Mouse (Mus musculus): ENCODE results near the gene Atoh1. TPM values are rescaled to one million over a fixed set of nuclear protein-coding genes. Genes with fewer than 3 reads are reported as not detected.

The Atoh1 gene
- 0.07 TPM in 1 of 2 replicates, not detected in the other for polyA plus RNA-seq (2015; fragmentation: Nextera tagmentation; extraction: Ambion mirVana)

DNA sequence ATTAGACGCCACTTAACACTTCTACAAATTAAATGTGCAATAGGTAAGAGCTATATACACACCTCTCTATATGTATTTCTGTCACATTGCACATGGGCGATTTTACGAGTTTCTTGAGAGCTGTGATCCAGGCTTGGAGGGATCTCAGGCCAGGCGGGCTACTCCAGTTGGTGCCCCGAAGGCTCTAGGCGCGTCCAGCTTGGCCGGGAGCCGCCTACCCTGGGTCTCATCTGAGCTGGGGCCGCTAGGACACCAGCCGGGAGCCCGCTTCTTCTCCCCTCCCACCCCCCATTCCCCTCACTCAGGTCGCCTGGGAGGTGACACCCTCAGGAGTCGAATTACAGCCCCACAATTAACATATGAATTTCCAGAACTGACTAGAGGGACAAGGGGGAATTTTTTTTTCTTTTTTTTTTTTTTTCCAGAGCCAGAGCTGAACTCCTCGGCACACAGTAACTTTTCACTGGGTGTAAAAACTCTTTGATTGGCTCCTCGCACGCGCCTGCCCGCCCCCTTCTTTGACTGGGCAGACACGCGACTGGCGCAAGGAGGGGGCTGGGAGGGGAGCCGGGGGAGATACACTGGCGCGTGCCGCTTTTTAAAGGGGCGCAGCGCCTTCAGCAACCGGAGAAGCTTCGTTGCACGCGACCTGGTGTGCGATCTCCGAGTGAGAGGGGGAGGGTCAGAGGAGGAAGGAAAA is at the start of gene Atoh1:
Gene Atoh1 (plus strand): TSS at position 627 of the 700 bp plus-strand sequence.
- ATAC-seq (replicated peaks; ENCODE audit: low FRiP score, low read depth) (peak; percentile 74), DNase-seq (ENCODE audit: low spot score) (peak; percentile 25)
- Histone ChIP-seq H3K4me1 (replicated peaks; ENCODE audit: insufficient read depth, low read length) (peaks cover 10% of the 10 kb centered on the region; the same call in 1 of the 2 replicates), H3K27ac (no peak within 1 kb of the TSS), H3K27me3 (ENCODE audit: insufficient read depth, low read length) (peaks cover 49% of the 10 kb centered on the region), H3K9ac (ENCODE audit: low read depth, low read length) (no peak within 1 kb of the TSS), H3K4me2 (ENCODE audit: low read length) (peak within 1 kb of the TSS; percentile 74), H3K9me3 (replicated peaks; ENCODE audit: low read length) (no peaks in the 10 kb centered on the region), H3K36me3 (ENCODE audit: insufficient read depth, low read length) (no peaks in the 10 kb centered on the region), H3K4me3 (replicated peaks; ENCODE audit: low read depth, low read length) (peak within 1 kb of the TSS; percentile 30)
- TF ChIP-seq CTCF (IDR thresholded peaks at IDR 0.05; ENCODE audit: low read depth): no peak
- WGBS: under 1% methylated on average over 34 of the region's 34 CpGs

DNA sequence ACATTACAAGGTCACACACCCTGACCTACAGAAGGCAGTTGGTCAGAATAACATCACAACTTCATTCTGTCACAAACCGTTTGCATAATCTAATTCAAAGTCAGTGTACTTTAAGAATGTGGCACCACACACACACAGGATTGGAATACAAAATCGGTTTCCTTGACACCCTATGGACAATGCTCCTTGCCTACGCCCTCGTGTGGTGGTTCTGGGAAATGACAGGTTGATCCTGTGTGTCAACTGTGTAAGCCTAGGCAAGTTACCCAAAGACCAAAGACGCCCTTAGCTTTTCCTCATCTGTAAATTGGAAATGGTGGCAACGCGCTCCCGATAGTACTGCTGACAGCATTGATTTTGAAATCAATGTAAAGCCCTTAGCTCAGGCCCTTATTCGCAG is 45.0 kb upstream of the Atoh1 start:
- H3K4me3 ChIP-seq (replicated peaks; ENCODE audit: low read depth, low read length): no peak overlapping the region
- H3K27ac ChIP-seq: no peak overlapping the region
- no peaks in the 10 kb centered on the region for H3K4me1 ChIP-seq (replicated peaks; ENCODE audit: insufficient read depth, low read length)
- H3K9ac ChIP-seq (ENCODE audit: low read depth, low read length): no peak overlapping the region
- 43% methylated on average over 9 of the region's 9 CpGs for WGBS
- H3K9me3 ChIP-seq (replicated peaks; ENCODE audit: low read length): no peaks in the 10 kb centered on the region
- ATAC-seq (replicated peaks; ENCODE audit: low FRiP score, low read depth) (no peak; the same call in 1 of the 2 replicates), DNase-seq (ENCODE audit: low spot score) (peak; percentile 50)
- no peaks in the 10 kb centered on the region for H3K27me3 ChIP-seq (ENCODE audit: insufficient read depth, low read length)
- no peak overlapping the region for H3K4me2 ChIP-seq (ENCODE audit: low read length)
- TF ChIP-seq CTCF (IDR thresholded peaks at IDR 0.05; ENCODE audit: low read depth): peak; percentile 70
- no peaks in the 10 kb centered on the region for H3K36me3 ChIP-seq (ENCODE audit: insufficient read depth, low read length)

DNA sequence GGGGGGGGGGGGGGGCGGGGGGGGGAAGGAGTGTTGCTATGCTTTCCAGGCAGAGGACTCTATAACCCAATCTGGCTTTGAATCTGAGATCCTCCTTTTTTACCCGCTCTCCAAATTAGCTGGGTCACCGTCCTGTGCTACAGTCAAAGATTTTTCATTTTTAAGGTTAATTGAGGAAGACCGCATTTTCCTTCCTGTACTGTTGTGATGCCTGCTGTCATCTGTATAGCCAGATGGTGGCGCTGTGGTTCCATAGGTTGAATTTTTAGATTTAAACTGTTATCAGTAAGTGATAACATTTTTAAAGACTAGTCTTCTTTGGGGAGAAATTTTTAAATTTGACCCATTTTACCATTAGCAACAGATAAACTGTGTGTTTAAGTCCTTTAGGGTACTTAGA is 44.0 kb upstream of the Atoh1 start:
- Histone ChIP-seq H3K9me3 (replicated peaks; ENCODE audit: low read length) (no peaks in the 10 kb centered on the region), H3K27ac (no peak overlapping the region), H3K36me3 (ENCODE audit: insufficient read depth, low read length) (no peaks in the 10 kb centered on the region), H3K9ac (ENCODE audit: low read depth, low read length) (no peak overlapping the region), H3K4me3 (replicated peaks; ENCODE audit: low read depth, low read length) (no peak overlapping the region), H3K4me2 (ENCODE audit: low read length) (no peak overlapping the region), H3K4me1 (replicated peaks; ENCODE audit: insufficient read depth, low read length) (no peaks in the 10 kb centered on the region), H3K27me3 (ENCODE audit: insufficient read depth, low read length) (no peaks in the 10 kb centered on the region)
- ATAC-seq (replicated peaks; ENCODE audit: low FRiP score, low read depth) (no peak), DNase-seq (ENCODE audit: low spot score) (peak; percentile 67)
- 4% methylated on average over 5 of the region's 5 CpGs for WGBS
- peak; percentile 78 for TF ChIP-seq CTCF (IDR thresholded peaks at IDR 0.05; ENCODE audit: low read depth)

DNA sequence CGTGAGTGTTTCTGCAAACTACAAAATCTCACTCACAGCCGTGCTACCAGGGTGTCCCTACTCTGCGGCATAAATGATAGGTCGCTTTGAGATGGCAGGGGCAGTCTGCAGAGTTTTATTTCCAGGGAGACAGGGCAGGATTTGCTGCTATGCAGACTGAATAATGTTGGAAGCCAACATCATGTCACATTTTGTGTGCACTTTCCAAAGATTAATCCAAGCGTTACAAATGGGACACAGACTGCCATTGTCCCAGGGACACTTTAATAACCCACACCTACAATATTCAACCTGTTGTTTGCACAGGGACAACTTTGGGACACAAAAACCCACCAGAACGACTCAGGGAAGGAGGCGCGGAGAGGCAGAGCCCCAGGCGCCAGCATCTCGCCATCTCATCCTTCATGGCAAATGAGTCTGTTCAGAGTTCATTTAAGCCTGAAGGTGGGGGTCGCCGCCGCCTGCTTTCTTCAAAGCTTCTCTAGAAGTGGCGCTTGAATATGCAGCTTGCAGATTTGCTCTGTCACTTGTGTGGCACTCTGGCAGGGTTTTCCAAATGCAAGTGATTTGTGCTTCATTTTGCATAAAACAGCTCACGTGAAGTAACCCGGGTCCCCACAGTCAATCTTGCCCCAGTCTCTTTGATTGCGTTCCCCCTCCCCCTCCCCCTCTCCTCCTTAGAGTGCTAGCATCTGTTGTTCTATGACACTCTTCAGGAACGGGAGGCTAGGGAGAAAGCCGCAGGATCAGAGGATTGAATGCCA is 40.6 kb upstream of the Atoh1 start:
- WGBS: 6% methylated on average over 19 of the region's 19 CpGs
- Histone ChIP-seq H3K9me3 (replicated peaks; ENCODE audit: low read length) (no peaks in the 10 kb centered on the region), H3K36me3 (ENCODE audit: insufficient read depth, low read length) (no peaks in the 10 kb centered on the region), H3K4me1 (replicated peaks; ENCODE audit: insufficient read depth, low read length) (no peaks in the 10 kb centered on the region), H3K27me3 (ENCODE audit: insufficient read depth, low read length) (no peaks in the 10 kb centered on the region), H3K9ac (ENCODE audit: low read depth, low read length) (no peak overlapping the region), H3K4me2 (ENCODE audit: low read length) (peak overlapping the region; percentile 32), H3K4me3 (replicated peaks; ENCODE audit: low read depth, low read length) (no peak overlapping the region), H3K27ac (no peak overlapping the region)
- DNase-seq (ENCODE audit: low spot score) (no peak), ATAC-seq (replicated peaks; ENCODE audit: low FRiP score, low read depth) (no peak)
- TF ChIP-seq CTCF (IDR thresholded peaks at IDR 0.05; ENCODE audit: low read depth): no peak

DNA sequence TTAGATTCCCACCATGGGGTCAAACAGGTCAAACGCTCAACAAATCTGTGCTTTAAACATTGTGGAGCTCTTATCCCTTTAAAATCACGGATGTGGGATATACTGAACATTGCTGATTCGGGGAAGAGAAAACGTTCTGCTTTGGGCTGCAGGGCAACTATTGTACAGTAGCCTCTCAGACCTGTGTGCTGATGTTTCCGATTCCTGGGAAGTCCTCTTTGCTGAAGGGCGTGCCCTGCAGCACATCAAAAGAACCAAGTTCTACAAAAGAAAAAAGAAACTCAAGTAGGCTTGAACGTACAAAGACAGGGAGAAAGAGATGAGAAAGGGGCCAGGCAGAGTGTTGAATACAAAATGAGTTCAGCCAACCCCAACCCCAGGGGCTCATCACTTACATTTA is 34.2 kb upstream of the Atoh1 start:
- H3K9me3 ChIP-seq (replicated peaks; ENCODE audit: low read length): no peaks in the 10 kb centered on the region
- H3K27ac ChIP-seq: no peak overlapping the region
- ATAC-seq (replicated peaks; ENCODE audit: low FRiP score, low read depth) (no peak), DNase-seq (ENCODE audit: low spot score) (no peak)
- no peaks in the 10 kb centered on the region for H3K4me1 ChIP-seq (replicated peaks; ENCODE audit: insufficient read depth, low read length)
- 52% methylated on average over 7 of the region's 7 CpGs for WGBS
- H3K36me3 ChIP-seq (ENCODE audit: insufficient read depth, low read length): no peaks in the 10 kb centered on the region
- H3K4me3 ChIP-seq (replicated peaks; ENCODE audit: low read depth, low read length): no peak overlapping the region
- H3K4me2 ChIP-seq (ENCODE audit: low read length): no peak overlapping the region
- no peaks in the 10 kb centered on the region for H3K27me3 ChIP-seq (ENCODE audit: insufficient read depth, low read length)
- H3K9ac ChIP-seq (ENCODE audit: low read depth, low read length): no peak overlapping the region
- TF ChIP-seq CTCF (IDR thresholded peaks at IDR 0.05; ENCODE audit: low read depth): no peak

DNA sequence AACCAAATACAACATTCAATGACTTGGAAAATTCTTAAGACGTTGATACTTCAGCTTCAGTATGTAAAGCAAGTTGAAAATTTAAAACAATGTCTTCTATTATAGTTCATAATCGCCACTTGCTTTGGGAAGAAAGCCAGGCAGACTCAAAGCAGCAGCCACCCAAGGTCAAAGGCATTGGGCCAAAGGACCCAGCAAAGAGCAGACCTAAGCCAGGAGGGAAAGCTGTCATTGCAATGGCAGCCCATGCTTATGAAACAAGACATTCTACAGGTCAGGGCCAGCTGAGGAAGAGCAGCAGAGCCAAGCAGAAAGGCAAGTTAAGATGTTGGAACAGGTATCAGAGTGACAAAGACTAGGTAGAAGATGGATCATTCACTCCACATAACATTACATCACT is 25.3 kb upstream of the Atoh1 start:
- ATAC-seq (replicated peaks; ENCODE audit: low FRiP score, low read depth) (no peak), DNase-seq (ENCODE audit: low spot score) (no peak)
- WGBS: 76% methylated on average over 2 of the region's 2 CpGs
- TF ChIP-seq CTCF (IDR thresholded peaks at IDR 0.05; ENCODE audit: low read depth): no peak
- H3K4me1 ChIP-seq (replicated peaks; ENCODE audit: insufficient read depth, low read length): no peaks in the 10 kb centered on the region
- H3K4me3 ChIP-seq (replicated peaks; ENCODE audit: low read depth, low read length): no peak overlapping the region
- no peaks in the 10 kb centered on the region for H3K36me3 ChIP-seq (ENCODE audit: insufficient read depth, low read length)
- no peak overlapping the region for H3K27ac ChIP-seq
- H3K4me2 ChIP-seq (ENCODE audit: low read length): no peak overlapping the region
- no peaks in the 10 kb centered on the region for H3K27me3 ChIP-seq (ENCODE audit: insufficient read depth, low read length)
- H3K9me3 ChIP-seq (replicated peaks; ENCODE audit: low read length): no peaks in the 10 kb centered on the region
- H3K9ac ChIP-seq (ENCODE audit: low read depth, low read length): no peak overlapping the region
